Mouse (Mus musculus) olfactory bulb, adult 2 months (tissue): ENCODE measurements around the gene Ubqln3.

ENCODE experiments used
- CTCF ChIP-seq: fragments of 200-500 bp; IDR thresholded peaks from 2 replicates; pipeline ENCODE4 v1.5.1; 2012; ENCODE audit warnings: low read depth, mild to moderate bottlenecking, low read length, moderate library complexity; ENCODE audit not compliant: insufficient read depth
- POLR2A ChIP-seq: fragments of 200-500 bp; IDR thresholded peaks from 2 replicates; pipeline ENCODE4 v1.6.1; 2012; ENCODE audit warnings: mild to moderate bottlenecking, low read depth, low read length, moderate library complexity; ENCODE audit not compliant: insufficient read depth

- no peak for TF ChIP-seq CTCF
- no peak for TF ChIP-seq POLR2A
Observed at GRCm38 (mm10) chr7:104191275-104191674, 48.2 kb upstream of the Ubqln3 start.
